Mouse (Mus musculus) megakaryocyte, embryonic 14.5 days (primary cell): ENCODE results near the gene Aanat. TPM values are rescaled to one million over a fixed set of nuclear protein-coding genes. Genes with fewer than 3 reads are reported as not detected.

Experiments used
- H3K27me3 ChIP-seq: replicated peaks from 2 replicates; pipeline ENCODE3; 2012; ENCODE audit warnings: inconsistent platforms
- H3K36me3 ChIP-seq: replicated peaks from 2 replicates; pipeline ENCODE3; 2012; ENCODE audit warnings: low read length, inconsistent platforms, mixed read lengths
- H3K4me1 ChIP-seq: 2 replicates; pipeline ENCODE4 v1.6.1; 2012; ENCODE audit warnings: inconsistent platforms
- H3K4me3 ChIP-seq: replicated peaks from 2 replicates; pipeline ENCODE3; 2012; ENCODE audit warnings: moderate library complexity, mild to moderate bottlenecking, inconsistent platforms
- H3K9me3 ChIP-seq: 2 replicates; pipeline ENCODE4 v1.6.1; 2012; ENCODE audit warnings: inconsistent platforms
- FLI1 ChIP-seq: IDR thresholded peaks from 2 replicates; pipeline ENCODE4 v1.6.1; 2012; ENCODE audit warnings: low read length, inconsistent platforms, mixed read lengths
- GATA1 ChIP-seq: IDR thresholded peaks from 3 replicates; pipeline ENCODE4 v1.6.1; 2012; ENCODE audit warnings: mixed read lengths, low read length, inconsistent platforms, borderline replicate concordance
- polyA plus RNA-seq: library from polyadenylated mRNA; stranded (reverse); fragments of >175 nt; gene quantifications from 2 replicates; pipeline ENCODE4 v1.2.3, GENCODE M21; 2012; ENCODE audit warnings: low replicate concordance; ENCODE audit not compliant: insufficient read depth

The Aanat gene
- polyA plus RNA-seq, 1 experiment = 0.21 TPM

DNA sequence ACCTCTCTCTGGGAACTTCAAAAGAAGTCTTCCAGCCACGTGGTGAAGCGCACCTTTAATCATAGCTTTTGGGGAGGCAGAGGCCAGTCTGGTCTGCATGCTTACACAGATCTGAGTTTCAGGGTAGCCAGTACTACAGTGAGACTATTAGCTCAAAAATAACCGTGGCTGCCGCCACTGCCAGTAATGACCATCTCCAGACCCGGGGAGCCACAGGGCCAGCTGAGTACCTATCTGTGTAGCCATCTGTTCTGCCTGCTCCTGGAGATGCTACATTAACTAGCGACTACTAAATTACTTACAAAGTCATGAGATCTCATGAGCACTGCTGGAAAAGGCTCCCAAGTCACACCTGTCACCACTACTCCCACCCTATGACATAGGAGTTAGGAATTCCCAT lies 11.2 kb upstream of the Aanat start:
- Histone ChIP-seq H3K27me3 (peaks cover 21% of the 10 kb centered on the region), H3K36me3 (peaks cover 77% of the 10 kb centered on the region), H3K4me3 (peak overlapping the region; percentile 71), H3K9me3 (no peaks in the 10 kb centered on the region), H3K4me1 (peaks cover 99% of the 10 kb centered on the region)
- no peak for TF ChIP-seq FLI1
- no peak for TF ChIP-seq GATA1

DNA sequence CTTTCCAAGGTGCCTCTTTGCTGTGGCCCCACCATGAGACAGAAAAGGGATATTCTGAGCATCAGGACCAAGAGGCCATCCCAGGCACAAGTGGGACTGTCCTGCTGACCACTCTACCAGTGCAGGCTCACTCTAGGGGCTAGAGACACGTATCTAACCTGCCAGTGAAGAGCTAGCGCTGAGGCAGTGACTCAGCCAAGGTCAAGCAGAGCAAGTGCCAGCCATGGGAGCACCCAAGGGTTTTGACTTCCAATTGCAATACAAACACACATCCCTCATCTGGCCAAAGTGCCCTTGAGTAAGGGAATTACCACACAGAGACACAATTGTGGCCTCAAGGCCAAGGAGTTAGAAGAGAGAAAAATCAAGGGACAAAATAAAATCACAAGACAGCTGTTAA lies 10.8 kb upstream of the Aanat start:
- Histone ChIP-seq H3K4me3 (peak overlapping the region; percentile 71), H3K4me1 (peaks cover 99% of the 10 kb centered on the region), H3K9me3 (no peaks in the 10 kb centered on the region), H3K36me3 (peaks cover 74% of the 10 kb centered on the region), H3K27me3 (peaks cover 21% of the 10 kb centered on the region)
- TF ChIP-seq FLI1 (no peak), GATA1 (no peak)

DNA sequence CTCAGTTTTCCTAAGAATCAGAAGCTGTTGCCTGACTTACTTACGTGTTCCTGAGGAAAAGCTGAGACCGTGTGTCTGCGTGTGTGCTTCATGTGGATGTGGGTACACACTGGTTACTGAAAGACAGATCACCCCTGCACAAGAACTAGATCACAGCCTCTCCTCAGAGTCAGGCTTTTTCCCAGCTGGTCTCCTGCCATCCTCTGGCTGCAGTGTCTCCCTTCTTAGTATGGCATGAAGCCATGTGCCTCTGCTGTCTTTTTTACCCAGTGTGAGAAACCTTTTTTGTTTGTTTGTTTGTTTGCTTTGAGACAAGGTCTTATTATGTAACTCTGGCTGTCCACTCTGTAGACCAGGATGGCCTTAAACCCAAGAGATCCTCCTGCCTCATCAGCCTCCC lies 7.0 kb upstream of the Aanat start:
- no peak for TF ChIP-seq FLI1
- TF ChIP-seq GATA1 = no peak
- Histone ChIP-seq H3K4me1 (peaks cover 66% of the 10 kb centered on the region), H3K27me3 (peaks cover 29% of the 10 kb centered on the region), H3K36me3 (peaks cover 49% of the 10 kb centered on the region), H3K4me3 (peak overlapping the region; percentile 68), H3K9me3 (no peaks in the 10 kb centered on the region)

DNA sequence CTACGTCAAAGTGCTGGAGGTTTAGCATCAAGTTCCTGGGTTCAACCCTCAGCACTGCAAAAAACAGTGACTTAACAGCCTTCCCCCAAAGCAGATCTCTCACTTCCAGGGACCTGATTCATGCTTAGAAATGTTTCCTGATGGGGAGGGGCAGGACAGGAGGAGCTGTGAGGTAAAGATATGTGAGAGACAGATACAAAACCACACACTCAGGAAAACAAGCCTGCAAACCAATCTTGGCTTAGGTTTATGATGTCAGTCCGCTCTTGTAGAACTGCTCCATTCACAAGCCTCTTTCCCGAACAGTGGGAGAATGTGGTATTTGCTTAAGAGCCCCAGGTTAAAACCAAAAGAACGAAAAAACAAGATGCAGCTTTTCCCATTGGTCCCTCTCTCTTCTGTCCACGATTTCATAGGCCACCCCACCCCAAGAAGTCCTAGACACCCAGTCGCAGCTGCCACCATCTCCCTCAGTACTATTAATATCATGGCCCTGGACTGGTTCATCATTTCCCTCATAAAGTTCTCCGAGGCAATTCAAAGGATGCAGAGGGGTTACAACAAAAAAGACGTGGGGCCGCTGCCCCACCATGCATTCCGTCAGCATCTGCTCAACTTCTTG lies 6.1 kb upstream of the Aanat start:
- Histone ChIP-seq H3K4me3 (peak overlapping the region; percentile 98), H3K36me3 (peaks cover 40% of the 10 kb centered on the region), H3K9me3 (no peaks in the 10 kb centered on the region), H3K4me1 (peaks cover 57% of the 10 kb centered on the region), H3K27me3 (peaks cover 34% of the 10 kb centered on the region)
- no peak for TF ChIP-seq FLI1
- no peak for TF ChIP-seq GATA1

DNA sequence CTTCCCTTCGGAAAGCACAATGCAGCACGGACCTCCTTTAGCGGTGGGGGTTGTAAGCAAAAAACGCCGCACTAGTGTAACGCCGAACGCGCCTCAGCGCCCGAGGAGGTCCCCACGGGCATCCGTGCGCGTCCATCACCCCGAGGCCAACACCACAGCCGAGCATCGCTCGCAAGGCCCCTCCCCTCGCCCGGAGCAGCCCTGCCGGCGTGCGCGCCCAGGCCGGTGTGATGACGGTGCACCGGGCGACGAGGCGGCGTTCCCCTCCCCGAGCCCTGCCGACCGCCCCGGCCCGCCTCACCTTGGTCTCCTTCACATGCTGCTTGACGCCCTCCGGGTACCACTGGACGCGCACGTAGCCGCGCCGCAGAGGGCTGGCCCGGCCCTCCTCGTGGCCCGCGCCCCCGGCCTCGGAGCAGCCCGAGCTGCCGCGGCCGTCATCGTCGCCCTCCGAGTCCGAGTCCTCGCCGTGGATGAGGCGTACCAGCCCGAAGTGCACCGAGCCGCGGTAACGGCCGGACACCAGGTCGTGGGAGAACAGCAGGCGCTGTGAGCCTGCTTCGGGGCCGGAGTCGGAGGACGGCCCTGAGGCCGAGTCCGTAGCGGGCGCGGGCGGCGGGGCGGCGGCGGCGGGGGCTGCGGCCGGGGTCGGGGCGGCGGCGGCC lies 5.4 kb upstream of the Aanat start:
- Histone ChIP-seq H3K27me3 (peaks cover 33% of the 10 kb centered on the region), H3K36me3 (peaks cover 33% of the 10 kb centered on the region), H3K9me3 (no peaks in the 10 kb centered on the region), H3K4me1 (peaks cover 50% of the 10 kb centered on the region), H3K4me3 (peak overlapping the region; percentile 98)
- TF ChIP-seq FLI1 = no peak

DNA sequence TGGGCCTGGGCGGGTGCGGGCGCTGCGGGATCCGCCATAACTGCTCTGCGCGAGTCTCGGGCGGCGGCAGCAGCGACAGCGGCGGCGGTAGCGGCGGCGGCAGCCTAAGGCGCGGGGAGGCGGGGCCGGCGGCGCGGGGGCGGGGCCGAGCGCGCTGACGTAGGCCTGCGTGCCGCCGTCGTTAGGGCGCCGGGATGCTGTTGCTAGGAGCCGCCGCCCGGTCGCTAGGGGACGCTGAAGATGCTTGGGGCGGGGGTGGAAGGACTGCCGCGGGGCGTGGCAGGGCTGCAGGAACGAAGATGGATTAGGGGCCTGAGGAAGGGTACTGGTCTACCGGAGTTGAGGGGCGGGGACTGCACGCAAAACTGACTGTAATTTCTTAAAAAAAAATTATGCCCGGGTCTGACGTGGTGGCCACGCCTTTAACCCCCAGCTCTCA lies 4.8 kb upstream of the Aanat start, which contains the start of gene Ube2o:
Ube2o (minus strand) TSS at position 72 of the 439 bp plus-strand sequence.
- Histone ChIP-seq H3K4me1 (peaks cover 48% of the 10 kb centered on the region), H3K4me3 (peak within 1 kb of the TSS; percentile 98)

DNA sequence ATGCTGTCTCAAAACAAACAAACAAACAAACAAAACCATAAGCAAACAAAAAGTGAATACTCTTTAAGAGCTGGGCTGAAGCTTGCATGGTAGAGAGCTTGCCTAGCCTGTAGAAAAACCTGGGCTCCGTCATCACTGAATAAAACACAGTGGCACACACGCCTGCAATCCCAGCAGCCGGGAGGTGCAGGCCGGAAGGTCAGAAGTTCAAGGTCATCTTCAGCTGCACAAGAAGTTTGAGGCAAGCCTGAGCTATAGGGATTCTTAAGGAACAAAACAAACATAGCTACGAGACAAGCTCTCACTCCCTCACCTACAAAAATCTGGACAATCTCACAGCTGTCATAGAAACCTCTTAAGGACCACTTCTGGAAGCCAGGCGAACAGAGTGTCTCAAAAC lies 550 bp upstream of the Aanat start:
- peaks cover 62% of the 10 kb centered on the region for H3K27me3 ChIP-seq

More for the DNA sequence above, 4.8 kb upstream of the Aanat start, which contains the start of gene Ube2o:
- no peaks in the 10 kb centered on the region for H3K9me3 ChIP-seq
- TF ChIP-seq FLI1 (no peak), GATA1 (no peak)
- peaks cover 33% of the 10 kb centered on the region for H3K27me3 ChIP-seq
- H3K36me3 ChIP-seq = peaks cover 28% of the 10 kb centered on the region

DNA sequence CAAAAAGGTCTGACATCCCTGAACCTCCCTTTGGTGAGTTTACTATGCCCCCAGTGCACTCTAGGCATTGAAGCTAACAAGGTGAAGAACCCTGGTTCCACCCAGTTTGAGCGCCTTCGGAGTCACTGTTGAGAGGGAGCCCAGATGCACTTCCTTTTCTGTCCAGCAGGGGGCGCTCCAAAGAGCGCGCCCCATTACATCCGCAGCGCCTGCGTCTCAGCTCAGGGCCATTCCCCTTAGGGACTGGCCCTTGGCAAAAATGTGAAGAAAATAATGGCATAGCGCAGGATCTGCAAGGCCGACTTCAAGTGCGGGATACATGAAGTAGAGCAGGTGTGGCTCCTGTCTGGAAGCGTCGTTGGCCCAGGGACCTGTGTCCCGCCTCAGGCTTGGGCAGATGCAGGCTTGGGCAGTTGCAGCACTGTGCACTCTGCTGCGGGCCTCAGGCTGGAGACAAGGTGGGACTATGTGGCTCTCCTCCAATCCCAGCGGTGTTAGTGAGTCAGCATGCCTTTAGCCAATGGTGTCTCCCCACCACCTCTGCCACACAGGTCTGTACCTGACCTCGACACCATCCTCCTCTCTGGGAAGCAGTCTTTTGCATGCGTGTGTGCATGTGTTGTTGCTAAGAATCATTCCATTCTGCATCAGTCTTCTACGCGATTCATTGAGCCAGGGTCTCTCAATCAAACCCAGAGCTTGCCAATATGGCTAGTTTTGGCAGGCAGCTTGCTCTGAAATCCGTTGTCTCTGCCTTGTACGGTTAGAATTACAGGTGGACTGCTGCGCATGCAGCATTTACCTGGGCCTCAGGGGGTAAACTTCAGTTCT lies 784 bp downstream of the Aanat start:
- Histone ChIP-seq H3K27me3 (peaks cover 66% of the 10 kb centered on the region), H3K4me1 (peaks cover 41% of the 10 kb centered on the region), H3K36me3 (peaks cover 3% of the 10 kb centered on the region), H3K4me3 (peak overlapping the region; percentile 57), H3K9me3 (no peaks in the 10 kb centered on the region)
- TF ChIP-seq GATA1 (no peak), FLI1 (no peak)

More for the DNA sequence above, 550 bp upstream of the Aanat start:
- Histone ChIP-seq H3K4me3 (no peak overlapping the region), H3K9me3 (no peaks in the 10 kb centered on the region), H3K4me1 (peaks cover 39% of the 10 kb centered on the region), H3K36me3 (no peaks in the 10 kb centered on the region)
- TF ChIP-seq GATA1 (no peak), FLI1 (no peak)

DNA sequence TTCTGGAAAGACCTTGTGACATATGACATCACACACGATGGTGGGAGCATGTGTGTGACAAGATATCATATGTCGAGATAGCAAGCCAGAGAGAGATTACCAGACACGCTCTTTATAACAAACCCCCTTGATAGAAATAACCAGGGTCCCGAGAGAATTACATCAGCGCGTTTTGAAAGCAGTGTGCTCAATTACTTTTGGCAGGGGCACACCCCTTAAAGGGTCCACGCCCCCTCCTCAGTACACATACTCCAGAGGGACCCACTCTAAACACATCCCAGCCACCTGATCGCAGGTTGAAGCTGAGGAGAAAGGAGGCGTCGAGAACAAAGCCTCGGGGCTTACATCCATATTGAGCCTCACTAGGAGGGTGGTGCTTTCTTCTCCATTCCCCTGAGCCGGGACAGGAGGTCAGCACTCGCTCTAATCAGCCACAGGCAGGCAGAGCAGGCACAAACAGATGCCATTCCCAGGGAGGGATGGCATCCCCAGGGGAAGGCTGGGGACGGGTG lies 2.8 kb downstream of the Aanat start:
- no peak overlapping the region for H3K4me3 ChIP-seq
- H3K27me3 ChIP-seq = peaks cover 65% of the 10 kb centered on the region

More for the DNA sequence above, 2.8 kb downstream of the Aanat start:
- H3K4me1 ChIP-seq = peaks cover 57% of the 10 kb centered on the region
- H3K9me3 ChIP-seq = no peaks in the 10 kb centered on the region
- H3K36me3 ChIP-seq = peaks cover 21% of the 10 kb centered on the region
- TF ChIP-seq GATA1 (no peak), FLI1 (no peak)
